Mouse (Mus musculus): ENCODE results near the gene Det1. TPM values are rescaled to one million over a fixed set of nuclear protein-coding genes. Genes with fewer than 3 reads are reported as not detected.

Gene Det1
- total RNA-seq (2023), result 10 to 100 TPM; 18.0 to 23.0 TPM

DNA sequence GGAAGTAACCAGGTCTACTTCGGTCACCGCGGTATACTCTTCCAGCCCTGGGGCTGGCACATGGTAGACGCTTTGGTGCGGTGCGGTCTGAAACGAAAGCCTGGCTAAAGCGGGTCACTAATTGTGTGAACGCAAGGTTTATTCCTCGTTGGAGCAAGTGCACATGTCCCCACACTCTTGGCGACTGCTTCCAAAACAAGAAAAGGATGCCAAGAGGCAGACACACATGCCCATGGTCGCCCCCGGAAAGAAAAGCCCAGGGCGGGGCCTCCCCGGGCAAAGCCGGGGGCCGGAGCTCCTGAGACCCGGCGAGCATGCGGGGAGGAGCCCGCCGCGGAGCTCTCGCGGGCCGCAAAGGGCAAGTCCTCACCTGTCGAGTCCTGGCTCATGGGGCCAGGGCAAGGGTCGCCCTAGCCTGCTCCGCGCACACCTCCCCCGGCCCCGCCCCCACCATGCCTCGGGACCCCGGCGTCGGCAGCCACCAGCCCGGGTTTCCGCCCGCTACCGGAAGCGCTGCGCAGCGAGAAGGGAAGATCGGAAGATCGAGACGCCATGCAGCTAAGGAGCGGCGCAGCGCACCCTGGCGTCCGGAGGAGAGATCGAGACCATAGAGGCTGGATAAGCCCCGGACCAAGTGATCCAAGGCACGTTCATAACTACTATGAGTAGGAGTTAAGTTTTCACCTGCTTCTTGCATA, at the start of gene Det1:
Gene Det1, minus strand, starts transcription at position 527 of the 698 bp plus-strand sequence.

DNA sequence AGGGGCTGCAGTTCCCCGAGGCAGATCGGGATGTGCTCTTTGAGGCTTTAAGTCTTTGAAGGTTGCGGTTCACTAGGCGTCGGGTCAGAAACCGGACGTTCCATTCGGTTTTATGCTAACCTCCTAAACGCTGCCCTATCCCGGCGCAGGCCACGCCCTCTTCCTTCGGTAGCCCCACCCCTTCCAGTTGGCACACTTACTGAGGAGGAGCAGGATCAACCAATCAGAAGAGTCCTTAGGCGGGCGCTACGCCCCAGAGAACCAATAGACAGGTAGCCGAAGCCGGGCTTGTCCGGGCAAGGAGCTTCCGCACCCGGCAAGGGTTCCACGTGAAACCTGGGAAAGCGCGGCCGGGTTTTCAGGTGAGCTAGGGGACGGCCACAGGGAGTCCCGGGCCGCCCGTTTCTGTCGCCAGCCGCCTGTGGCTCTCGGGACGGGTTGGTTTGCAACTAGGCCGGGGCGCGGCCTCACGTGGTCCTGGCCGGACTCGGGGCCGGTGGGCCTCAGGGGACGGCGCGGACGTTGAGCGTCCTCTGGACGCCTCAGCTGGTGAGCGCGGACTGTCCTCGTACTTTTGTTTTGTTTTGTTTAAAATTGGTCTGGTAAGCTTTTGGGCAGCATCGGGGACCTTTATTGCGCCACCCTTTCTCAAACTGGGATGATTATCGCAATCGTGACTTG, 48.7 kb upstream of the Det1 start, which contains the start of gene Aen:
Gene Aen, plus strand, starts transcription at position 202 of the 681 bp plus-strand sequence.

DNA sequence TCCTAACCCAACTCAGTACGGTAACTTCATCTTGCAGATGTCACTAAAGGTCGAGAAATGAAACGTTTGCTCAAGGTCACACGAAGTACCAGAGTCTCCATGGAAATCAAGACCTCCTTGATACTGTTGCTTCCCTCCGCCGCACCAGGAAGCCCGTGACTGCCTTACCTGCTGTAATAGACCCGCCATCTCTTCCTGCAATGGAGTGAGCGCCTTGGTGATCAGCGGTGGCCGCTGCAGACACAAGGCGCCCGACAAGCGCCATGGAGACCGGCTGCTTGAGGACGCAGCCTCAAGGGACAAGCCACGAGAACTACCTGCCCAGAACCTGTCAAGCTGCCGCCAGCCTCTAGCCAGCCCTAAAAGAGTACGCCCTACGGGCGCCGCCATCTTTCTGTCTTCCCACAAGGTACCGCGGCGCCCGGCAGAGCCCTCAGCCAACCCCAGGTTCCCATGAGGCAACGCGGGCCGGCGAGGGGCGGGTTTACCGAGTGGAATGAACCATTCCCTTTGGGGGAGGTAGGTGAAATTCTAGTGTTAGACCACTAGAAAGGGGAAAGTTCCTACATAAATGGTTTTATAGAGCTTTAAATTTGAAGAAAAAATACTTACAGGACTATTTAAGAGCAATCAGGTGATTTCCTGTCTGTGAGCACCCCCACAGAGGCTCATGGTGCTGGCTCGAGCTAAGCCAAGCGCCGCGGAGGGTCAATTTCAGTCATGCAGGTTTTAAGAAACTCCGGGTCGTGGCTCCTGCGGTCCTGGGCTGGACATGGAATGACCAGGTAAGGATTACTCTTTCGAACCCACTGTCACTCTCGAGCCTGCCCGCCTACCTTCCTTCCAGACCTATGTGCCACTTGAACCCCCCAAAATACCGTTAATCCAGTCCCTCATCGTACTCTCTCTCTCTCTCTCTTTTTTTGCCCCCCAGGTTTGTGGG, 64.2 kb downstream of the Det1 start, which contains the start of the genes Mrps11 and Mrpl46:
Gene Mrps11, plus strand, starts transcription at position 481 of the 943 bp plus-strand sequence.
Gene Mrpl46, minus strand, starts transcription at position 893 of the 943 bp plus-strand sequence.

Other genes with a start within 250 kb of the Det1 start
- gene Ntrk3, start 109.3 kb downstream of the Det1 start, total RNA-seq (2023), result not detected
- 10 to 100 TPM; 25.7 to 28.8 TPM for gene Mrps11, start 64.1 kb downstream of the Det1 start, total RNA-seq (2023)
- 10 to 100 TPM; 21.8 to 23.9 TPM for gene Mrpl46, start 63.7 kb downstream of the Det1 start, total RNA-seq (2023)
- 10 to 100 TPM; 26.3 to 38.2 TPM for gene Aen, start 48.6 kb upstream of the Det1 start, total RNA-seq (2023)
- 10 to 100 TPM; 15.9 to 20.0 TPM for gene Isg20, start 66.2 kb upstream of the Det1 start, total RNA-seq (2023)
- gene Acan, start 206.2 kb upstream of the Det1 start, total RNA-seq (2023), result not detected

Measured in B cell, adult 67 days (primary cell).